Comparison of ENCODE assay signal across 1 mouse cellular context in the genomic region with DNA sequence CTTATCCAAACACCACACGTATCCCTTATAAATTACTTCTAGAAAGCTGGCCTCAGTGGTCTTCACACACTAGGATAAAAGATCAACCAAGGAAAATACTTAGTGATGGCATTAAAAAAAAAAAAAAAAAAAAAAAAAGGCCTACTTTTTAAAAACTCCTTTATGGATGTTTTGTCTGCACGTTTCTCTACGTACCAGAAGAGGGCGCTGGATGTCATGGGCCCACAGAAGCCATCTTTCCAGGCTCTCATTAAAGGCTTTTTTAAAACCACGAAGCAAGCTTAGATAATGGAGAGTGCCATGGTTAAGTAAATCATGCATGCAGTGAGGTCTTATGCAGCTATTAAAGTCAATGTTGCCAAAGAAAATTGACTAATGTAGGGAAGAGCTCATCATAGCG.
TF ChIP-seq lines count a peak whose summit lies in the region.

No protein-coding gene starts in this region.

TF ChIP-seq in MEL, 35 proteins besides CTCF, POLR2A, EP300 and RAD21:
- TF ChIP-seq HCFC1 (IDR thresholded peaks at IDR 0.05; ENCODE audit: low read depth, low read length) (0 out of 2 replicates have a peak, but pooled peaks have one; percentile 17), ZNF384 (IDR thresholded peaks at IDR 0.05; ENCODE audit: low read depth, low read length) (peak; percentile 97), SMC3 (IDR thresholded peaks at IDR 0.05; ENCODE audit: low read depth, low read length) (peak; percentile 61), POLR2AphosphoS5 (IDR thresholded peaks at IDR 0.05; ENCODE audit: borderline replicate concordance, low read depth, low read length) (no peak)
